Mouse (Mus musculus) right cerebral cortex, adult 18-20 months (tissue): Measurements from ENCODE around the gene Zfp597.

Experiments used
- DNase-seq: peaks from one replicate; pipeline ENCODE4 v3.0.0; 2022; ENCODE audit warnings: mixed read lengths

Zfp597 gene

DNA sequence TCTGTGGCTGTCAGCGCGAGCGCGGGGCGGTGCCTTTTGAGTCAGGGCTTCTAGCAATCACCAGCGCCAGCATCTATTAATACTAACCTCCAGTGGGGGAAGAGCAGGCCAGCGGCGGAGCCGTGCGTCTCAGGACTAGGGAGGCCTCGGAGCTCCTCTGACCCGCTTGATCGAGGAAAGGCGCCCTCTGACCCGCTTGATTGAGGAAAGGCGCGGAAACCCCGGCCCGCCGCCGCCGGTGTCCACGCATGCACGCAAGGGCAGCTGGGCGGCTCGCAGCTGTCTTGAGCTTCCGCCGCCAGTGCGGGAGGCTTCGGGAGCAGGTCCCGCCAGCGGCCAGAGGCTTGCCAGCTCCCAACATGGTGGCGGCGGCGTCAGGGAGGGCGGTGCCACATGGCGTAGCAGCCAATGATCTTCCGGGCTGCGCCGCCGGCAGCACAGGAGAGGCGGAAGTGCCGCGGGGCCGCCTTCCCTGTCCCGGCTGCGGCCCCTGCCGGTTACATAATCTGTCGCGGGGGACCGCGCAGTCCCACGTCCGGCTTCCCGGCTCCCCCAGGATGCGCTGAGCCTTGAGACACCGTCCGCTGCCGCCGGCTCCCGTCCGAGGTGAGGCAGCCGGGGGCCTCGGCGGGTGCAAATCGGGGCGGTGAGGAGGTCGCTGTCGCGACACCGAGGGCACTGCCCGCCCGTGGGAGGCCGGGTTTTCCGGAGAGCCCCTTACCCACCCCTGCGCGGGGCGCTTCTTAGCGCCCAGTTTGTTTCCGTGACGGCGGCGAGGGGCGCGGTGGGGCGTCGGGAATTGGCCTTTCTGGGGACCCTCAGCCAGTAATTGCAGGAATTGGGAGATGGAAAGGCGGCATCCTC, at the start of gene Zfp597, which contains the start of gene Gm20695:
Gene Zfp597, minus strand, starts transcription at position 361 of the 864 bp plus-strand sequence.
Gene Gm20695, plus strand, starts transcription at position 448 of the 864 bp plus-strand sequence.
- DNase-seq, result peak; percentile 96

DNA sequence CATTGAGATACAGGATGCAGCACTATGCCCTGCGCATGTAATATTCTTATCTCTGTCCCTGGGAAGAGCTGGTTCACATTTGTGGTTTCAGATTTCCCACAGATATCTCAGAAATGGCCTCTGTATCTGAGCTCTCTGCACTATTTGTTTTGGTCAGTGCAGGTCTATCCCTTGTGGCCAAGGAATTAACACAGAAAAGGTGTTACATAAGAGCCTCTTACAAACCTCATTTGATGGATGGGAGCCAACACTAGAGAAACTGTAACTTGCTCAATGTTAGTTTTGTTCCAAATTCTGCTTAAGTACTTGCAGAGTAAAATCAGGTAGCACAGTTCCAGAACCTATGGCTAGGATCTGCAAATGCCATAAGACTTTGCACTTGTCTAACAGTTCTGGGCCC, 49.7 kb upstream of the Zfp597 start:
- DNase-seq, result no peak

DNA sequence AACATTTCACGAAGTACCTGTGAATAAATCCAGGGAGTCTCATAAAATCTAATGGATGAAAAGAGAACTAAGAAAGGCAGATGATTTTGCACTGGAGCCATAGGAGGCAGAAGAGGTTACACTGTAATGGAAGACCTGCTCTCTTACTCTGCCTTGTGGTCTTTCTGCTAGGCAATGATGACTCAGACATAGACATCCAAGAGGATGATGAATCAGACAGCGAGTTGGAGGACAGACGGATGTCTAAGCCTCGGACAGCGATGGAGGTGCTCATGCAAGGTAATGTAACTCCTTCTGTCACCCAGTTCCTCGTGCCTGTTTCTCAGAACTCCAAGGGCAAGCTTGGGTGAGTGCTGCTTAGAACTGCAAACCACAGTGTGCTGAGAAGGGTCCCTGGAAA, 49.2 kb upstream of the Zfp597 start:
- no peak for DNase-seq

DNA sequence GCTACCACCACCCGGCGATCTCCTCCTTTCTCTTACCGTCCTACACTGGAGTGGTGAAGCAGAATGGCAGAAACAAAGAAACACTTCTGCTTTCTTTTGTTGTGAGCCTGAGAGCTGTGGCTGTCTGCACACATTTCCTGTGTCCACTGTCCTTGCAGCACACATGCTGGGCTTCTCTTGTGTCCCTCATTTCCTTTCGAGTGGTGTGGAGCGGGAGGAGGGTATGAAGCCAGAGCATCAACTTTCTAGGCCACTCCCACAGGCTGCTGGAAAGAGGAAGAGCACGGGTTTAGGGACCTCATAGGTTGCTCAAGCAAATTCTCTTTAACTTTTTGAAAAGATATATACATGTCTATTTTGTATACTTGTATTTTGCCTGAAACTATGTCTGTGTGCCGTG, 44.8 kb upstream of the Zfp597 start:
- no peak for DNase-seq

DNA sequence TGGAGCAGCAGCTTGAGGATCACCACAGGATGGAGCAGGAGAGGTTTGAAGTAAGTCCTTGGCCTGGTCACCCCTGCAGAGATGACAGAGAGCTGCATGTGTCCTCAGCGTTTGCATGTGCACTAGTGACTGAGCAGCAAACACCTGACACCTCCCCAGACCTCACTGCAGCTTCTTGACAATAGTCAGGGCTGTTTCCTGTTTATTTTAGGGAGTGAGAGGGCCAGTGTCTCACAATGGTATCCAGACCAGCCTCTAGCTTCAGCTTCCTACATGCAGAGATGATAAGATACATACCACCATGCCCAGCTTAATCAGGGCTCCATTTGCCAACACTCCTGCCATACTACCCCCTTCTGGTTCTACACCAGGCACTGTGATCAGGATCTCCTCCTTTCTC, 44.2 kb upstream of the Zfp597 start:
- no peak for DNase-seq

DNA sequence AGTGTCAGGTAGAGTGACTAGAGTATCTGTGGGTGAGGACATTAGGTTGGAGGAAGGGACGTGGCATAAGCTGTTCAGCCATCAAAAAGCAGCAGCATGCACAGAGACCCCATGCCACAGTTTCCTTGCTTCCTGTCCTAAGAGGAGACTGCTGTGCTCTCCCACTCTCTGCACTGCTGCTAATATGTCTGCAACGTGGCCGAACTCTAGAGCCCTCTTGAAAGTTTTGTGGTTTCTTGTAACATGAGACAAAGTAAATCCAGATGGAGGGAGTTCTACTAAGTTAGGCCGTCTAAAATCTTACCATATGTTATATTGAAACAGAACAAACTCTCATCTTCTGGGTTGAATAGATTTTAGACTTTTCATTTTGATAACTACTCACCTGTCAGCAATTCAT, 39.6 kb upstream of the Zfp597 start:
- no peak for DNase-seq

DNA sequence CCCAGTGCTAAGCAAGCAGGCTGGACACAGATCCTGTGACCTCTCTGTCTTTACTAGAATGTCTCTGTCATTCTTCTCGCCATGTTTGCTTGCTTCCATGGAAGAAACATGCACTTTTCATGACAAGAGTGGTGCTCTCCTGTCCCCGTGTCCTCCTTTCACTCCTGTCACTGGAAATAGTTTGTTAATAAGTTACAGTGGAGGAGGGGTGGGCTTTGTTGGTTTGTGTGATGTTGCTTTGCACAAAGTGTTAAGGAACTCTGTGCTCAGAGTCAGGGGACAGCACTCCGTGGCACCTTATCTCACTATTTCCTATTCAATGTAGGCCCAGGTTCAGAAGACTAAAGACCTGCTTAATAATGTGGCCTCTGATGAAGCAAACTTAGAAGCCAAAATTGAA, 39.2 kb upstream of the Zfp597 start:
- no peak for DNase-seq

DNA sequence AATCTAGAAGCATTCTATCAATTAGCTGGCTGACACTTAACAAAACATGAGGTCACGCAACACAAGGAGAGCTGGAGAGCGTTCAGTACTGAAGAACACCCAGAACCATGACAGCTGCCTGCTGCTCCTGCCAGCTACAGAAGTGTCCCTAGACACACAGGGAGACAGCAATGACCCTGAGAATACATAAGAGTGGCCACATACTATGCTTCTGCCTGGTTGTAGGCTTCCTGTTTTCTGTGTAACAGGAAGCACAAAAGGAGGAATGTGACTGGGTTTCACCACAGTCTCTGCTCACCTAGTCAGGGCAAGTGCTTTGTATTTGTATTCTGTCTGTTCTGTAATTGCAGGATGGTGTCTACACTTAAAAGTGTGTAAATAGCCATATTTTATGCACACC, 36.4 kb upstream of the Zfp597 start:
- no peak for DNase-seq

DNA sequence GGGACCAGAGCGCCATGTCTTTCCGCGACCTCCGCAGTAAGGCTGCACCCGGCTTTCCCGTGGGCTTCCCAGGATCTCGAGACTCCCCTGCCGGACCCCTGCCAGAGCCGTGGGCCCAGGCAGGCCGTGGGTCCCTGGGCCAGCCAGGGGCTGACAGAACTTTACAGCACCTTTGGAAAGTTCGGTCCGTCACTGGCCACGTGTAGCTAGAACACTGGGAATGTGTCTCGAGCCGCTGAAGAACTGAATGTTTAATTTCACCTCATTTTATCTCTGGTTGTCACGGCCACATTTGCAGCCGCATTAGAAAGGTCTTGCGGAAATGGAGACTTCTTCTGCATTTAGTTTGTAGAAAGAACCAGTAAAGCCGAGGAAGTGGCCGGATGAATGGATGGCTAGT, 24.8 kb upstream of the Zfp597 start:
- no peak for DNase-seq

DNA sequence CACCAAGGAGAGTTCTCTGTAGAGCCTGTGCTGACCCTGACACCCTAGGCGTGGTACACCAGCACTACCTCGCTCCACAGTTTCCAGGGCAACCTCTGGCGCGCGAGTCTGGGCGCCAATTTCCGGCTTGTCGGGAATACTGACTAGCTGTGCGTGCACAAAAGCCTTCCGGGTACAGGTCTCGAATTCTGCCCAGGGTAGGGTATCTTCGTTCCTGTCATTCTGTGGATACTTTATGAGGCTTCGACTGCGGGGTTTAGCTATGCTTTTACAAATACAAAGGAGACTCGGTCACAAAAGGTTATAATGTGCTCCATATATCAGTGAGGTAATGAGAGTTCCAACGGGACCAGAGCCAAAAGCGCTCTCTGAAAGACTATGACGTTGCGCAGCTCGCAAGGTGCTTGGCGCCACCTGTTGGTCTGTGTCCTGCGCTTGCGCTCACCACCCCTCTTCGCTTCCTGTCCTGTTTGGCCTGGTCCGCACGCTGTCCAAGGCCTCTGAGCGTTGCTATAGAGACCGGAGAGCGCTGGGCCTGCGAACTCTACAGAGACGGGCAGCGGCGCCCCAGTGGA, 24.3 kb upstream of the Zfp597 start, which contains the start of the genes 1700037C18Rik and Cluap1:
Gene 1700037C18Rik, minus strand, starts transcription at position 153 of the 575 bp plus-strand sequence.
Gene Cluap1, plus strand, starts transcription at position 265 of the 575 bp plus-strand sequence.
- DNase-seq, result peak; percentile 93

DNA sequence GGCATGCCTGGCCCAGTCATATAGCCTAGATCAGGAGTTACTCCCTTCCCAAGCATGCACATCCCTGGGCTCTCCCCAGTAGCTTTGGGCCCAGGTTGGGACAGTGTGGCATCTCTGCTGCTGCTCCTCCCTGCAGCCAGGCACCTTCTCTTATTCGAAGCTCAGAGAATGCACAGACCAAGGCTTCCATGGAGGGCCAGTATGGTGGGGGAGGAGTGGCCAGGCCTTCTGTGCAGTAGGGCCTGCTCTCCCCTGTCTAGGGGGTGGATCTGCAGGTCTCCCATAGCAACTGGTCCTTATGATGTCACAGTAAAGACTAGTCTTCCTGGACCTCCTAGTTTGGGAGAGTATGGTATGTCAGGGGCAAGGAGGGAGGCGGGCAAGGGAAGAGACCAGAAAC, 23.1 kb upstream of the Zfp597 start:
- DNase-seq, result no peak

DNA sequence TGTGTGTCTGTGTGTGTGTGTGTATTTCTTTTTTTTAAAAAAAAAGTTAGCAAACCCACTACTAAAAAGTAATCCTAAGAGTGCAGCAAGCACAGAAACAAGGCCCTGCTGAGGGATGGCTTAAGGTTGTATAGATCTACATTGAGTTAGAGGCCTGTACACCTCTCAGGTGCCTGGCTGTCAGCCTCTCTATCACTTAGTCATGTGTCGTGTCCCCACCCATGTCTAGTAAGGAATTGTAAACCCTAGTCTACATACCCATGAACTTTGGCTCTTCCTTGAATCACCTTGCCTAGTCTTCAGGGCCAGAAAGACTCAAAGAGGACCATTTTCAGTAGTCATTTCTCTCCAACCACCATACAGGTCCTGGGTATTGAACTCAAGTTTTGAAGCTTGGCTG, 12.2 kb upstream of the Zfp597 start:
- DNase-seq, result no peak

DNA sequence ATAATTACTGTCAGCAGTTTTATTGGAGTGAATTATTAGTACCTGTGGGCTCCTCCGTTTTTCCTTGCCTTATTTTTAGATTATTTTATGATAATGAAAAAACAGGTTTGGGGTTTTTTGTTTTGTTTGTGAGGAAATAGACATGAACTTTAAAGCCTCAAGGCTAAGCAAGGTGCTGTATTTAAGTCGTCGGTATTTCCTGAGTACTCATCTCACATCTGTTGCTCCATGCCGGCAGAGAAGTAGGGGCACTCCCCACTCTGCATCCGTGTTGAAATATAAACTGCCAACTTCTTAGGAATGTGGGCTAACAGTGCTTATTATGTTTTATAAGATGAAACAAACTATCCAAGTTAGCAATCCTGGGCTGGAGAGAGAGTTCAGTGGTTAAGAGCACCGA, 11.7 kb upstream of the Zfp597 start:
- DNase-seq, result no peak

DNA sequence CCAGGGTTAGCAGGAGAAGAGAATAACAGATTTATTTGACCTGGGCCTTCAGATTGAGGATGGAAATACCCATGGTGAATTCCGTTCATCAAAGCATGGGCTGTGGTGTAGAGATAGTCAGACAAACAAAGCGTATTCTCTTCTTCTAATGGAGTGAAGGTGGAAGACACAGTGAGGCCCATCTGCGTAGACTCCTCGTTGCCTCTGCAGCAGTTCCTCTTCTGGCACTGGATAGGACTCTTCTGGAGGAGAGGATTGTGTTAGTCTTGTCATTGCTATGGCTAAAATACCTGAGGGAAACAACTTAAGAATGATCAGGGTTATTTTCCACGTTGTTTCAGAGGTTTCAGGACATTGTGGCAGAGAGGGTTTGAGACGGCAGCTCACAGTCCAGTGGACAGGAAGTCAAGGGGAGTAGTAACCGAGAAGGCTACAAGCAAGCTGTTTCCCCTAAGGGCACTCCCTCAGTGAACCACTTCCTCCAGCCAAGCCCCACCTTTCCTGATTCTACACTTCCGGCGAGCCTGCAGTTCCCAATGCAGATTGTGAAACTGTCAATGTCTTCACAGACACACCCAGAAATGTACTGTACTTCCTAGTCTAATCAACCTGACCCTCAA, 10.9 kb upstream of the Zfp597 start:
- DNase-seq, result no peak

DNA sequence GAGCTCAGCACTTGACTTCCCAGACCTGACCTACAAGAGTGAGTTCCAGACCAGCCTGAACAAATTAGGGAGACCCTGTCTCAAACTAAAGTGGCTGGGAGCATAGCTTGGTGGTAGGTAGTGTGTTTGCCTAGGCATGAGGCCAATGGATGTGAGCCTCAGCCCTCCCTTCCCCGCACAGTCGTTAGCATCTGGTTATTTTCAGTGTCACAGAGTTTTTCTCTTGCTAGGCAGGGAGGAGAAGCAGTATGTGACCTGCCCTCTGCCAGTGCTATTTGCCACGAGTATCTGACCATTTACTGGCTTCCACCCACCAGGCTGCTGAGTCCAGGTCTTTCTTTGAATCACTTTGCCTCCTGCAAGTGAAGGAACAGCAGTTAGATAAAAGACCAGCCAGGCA, 9.4 kb upstream of the Zfp597 start:
- DNase-seq, result no peak

DNA sequence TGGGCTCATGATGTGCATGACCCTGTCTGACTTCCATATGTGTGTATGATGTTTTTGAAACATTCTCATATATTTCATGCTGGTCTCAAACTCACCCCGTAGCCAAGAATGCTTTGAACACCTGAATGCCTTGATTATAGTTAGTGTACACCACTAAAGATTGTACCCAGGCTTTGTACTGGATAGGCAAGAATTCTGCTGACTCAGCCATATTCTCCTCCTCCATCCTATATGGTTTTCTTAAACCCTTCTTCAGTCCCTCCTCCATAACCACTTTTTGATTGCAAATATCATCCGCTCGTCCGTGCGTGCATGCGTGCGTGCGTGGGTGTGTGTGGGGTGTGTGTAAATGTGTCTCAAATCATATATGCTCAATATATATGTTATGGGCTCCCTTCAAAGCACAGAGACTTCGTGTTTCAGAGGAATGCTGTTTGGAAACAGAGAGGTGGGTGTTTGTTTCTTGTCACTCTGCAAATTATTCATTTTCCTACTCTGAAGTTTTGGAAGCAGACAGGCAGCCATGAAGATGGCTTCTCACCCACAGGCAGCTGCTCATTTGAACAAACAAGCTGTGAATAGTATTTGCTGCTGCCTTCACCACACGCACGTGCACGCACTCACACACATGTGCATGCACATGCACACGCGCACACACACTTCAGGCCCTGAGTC, 7.4 kb upstream of the Zfp597 start:
- no peak for DNase-seq

DNA sequence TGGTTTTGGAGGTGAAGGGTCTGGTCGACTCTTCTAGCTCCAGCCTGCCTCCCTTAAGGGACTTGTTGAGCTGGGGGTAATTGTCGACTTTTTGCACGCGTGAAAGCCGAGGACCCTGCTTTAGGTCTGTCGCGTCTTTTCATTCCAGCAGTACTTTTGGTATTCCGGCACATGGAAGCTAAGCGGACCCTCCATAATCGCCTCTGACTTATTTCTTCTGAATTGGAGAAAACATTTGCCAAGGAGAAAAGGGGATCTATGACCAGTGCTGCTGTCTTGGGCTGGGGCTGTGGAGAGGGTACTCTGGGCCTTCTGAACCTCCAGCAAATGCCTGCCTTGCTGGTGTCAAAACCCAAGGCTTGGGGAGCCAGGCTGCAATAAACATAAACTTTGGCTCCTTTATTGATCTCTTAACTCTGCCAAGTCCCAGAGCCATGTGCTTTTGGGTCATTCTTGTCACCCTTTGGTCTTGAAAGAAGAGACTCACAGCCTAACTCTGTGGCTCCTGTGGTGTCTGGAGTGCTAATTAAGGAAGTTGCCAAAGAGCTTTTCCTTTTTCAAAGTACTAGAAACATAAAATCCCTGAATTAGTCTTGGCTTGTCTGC, 807 bp upstream of the Zfp597 start:
- no peak for DNase-seq

DNA sequence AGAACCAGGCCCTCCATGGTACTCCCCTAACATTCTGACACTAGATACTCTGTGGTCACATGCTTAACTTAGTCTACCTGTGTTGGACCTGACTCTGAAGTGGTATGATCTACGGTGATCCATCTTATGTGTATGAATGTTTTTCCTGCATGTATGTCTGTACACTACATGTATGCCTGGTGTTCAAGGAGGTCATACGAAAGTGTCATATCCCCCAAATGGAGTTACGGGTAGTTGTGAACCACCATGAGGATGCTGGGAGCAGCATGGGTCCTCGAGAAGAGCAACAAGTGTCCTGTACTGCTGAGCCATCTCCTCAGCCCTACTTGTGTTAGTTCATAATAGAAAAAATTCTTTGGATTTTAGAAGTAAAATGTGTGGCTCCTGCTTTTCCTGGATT, 8.0 kb downstream of the Zfp597 start:
- DNase-seq, result no peak

DNA sequence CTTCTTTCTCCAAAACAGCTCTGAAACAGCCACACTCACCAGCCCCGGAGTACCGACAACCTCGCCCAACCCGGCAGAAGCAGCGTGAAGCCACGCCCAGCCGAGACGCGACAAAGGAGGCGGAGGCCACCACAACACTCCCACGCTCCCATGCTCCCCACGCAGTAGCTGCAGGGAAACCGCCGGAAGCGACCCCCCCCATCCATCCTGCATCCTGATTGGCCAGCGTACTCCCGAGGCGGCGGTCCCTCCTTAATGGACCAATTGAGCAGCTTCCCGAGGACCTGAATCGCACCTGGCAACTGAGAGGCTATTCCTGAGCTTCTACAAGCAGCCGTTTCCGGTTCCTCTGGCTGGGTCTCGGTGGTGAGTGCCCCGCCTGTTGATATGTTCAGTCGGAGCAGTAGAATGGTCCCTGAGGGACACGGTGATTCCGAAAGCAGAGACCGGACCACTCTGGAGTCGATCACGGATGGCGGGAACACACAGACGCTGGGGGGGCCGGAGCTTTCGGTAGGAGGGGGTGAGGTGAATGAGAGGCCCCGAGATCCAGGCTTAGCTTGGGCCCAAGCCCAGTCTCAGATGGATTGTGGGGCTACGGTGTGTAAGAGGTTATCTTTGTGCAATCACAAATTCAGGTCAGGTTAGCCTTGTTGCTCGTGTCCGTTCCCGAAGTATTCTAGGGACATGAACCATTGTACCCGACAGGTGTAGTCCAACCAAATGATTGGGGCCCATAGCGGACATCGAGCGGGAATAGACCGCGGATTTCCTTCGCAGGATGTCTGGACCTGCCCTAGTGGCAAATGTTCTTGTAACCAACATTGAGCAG, 11.9 kb downstream of the Zfp597 start, which contains the start of gene Naa60:
Gene Naa60, plus strand, starts transcription at position 160 of the 832 bp plus-strand sequence.
- DNase-seq, result peak; percentile 92

DNA sequence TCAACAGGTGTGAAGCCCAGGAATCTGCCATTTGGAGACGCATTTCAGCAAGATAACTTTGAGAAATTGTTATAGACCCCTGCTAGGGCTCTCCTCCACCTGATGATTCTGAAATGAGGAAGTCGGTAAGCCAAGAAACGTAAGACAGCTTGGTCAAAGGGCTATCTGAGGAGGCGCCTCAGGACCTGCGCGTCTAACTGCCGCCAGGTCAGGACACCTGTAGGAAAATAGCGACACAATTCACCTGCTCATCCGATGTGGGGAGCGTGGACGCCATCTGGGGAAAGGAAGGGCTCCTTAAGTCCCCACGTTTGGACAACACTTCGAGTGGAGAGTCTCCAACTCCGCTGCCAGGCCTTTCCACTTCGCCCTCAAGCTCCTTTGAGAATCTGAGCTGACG, 12.5 kb downstream of the Zfp597 start:
- DNase-seq, result no peak

DNA sequence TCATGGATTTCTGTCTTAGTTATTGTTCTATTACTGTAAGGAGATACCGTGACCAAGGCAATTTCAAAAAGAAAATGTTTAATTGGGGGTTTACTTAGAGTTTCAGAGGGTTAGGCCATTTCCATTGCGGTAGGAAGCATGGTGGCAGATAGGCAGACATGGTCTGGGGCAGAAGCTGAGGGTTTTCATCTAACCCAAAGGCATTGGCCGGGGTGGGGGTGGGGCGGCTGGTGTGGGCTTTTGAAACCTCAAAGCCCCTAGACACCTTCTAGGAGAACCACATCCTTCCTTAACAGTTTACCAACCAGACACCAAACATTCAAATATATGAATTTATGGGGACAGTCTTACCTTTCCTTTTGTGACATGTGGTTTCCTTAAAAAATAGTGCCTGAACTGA, 25.1 kb downstream of the Zfp597 start:
- DNase-seq, result no peak

DNA sequence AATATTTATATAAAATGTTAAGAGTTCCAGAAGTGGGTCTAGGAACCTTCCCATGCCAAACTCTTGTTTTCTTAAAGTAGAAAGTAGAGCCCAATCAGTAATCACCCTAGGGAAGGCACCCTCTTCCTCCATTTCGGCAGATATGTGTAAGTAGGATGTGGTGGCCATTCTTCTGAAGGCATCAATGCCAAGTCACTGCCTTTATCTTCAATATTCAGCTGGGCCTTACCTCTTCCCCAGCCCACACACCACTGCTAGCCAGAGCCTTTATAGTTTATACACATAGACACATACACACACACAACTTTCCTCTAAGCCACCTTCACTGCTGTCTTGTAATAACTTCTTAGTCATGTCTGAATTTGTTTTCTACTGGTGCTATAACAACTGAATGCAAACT, 28.6 kb downstream of the Zfp597 start:
- DNase-seq, result no peak
